Mouse (Mus musculus) heart, embryonic 13.5 days (tissue): ENCODE measurements around the gene Tecpr2. TPM values are rescaled to one million over a fixed set of nuclear protein-coding genes. Genes with fewer than 3 reads are reported as not detected.

Source experiments
- ATAC-seq: fragments of 200-750 bp; cut with Nextera tagmentation; 2 replicates; pipeline ENCODE4 v1.8.0; 2017; ENCODE audit warnings: moderate TSS enrichment; ENCODE audit not compliant: insufficient number of reproducible peaks, low FRiP score, low TSS enrichment; ENCODE audit errors: extremely low read depth
- H3K27ac ChIP-seq: fragments of 300-500 bp; sonication (generic); replicated peaks from 2 replicates; pipeline ENCODE4 v1.5.1; 2015; ENCODE audit warnings: moderate library complexity, mild to moderate bottlenecking, inconsistent platforms
- H3K27me3 ChIP-seq: fragments of 300-500 bp; sonication (generic); replicated peaks from 2 replicates; pipeline ENCODE4 v1.6.1; 2015; ENCODE audit warnings: mild to moderate bottlenecking, inconsistent platforms
- H3K36me3 ChIP-seq: fragments of 300-500 bp; sonication (generic); 2 replicates; pipeline ENCODE4 v1.6.1; 2015; ENCODE audit warnings: mild to moderate bottlenecking, inconsistent platforms
- H3K4me1 ChIP-seq: fragments of 300-500 bp; sonication (generic); 2 replicates; pipeline ENCODE4 v1.6.1; 2015; ENCODE audit warnings: inconsistent platforms
- H3K4me2 ChIP-seq: fragments of 300-500 bp; sonication (generic); 2 replicates; pipeline ENCODE4 v1.6.1; 2015; ENCODE audit warnings: inconsistent platforms, mild to moderate bottlenecking, moderate library complexity
- H3K4me3 ChIP-seq: fragments of 300-500 bp; sonication (generic); 2 replicates; pipeline ENCODE4 v1.5.1; 2015; ENCODE audit warnings: moderate library complexity, mild to moderate bottlenecking, inconsistent platforms
- H3K9ac ChIP-seq: fragments of 300-500 bp; sonication (generic); 2 replicates; pipeline ENCODE4 v1.6.1; 2015; ENCODE audit warnings: inconsistent platforms, mild to moderate bottlenecking, moderate library complexity
- H3K9me3 ChIP-seq: fragments of 300-500 bp; sonication (generic); 2 replicates; pipeline ENCODE4 v1.6.1; 2016; ENCODE audit warnings: inconsistent platforms
- WGBS: fragments of 180-500 bp; shearing (Covaris S2); methylation state at CpG from one replicate; pipeline ENCODE4 v1.1.7; 2015; ENCODE audit warnings: mixed read lengths; 5-methylcytosine and 5-hydroxymethylcytosine counted together
- polyA plus RNA-seq: library from polyadenylated mRNA; unstranded; fragments of >200 nt; fragmentation: Nextera tagmentation; extraction: Ambion mirVana; gene quantifications from 2 replicates; pipeline ENCODE4 v1.2.1, GENCODE M21; 2015

Gene Tecpr2
- polyA plus RNA-seq, 1 experiment from 2014 or later, result 2.9 TPM

DNA sequence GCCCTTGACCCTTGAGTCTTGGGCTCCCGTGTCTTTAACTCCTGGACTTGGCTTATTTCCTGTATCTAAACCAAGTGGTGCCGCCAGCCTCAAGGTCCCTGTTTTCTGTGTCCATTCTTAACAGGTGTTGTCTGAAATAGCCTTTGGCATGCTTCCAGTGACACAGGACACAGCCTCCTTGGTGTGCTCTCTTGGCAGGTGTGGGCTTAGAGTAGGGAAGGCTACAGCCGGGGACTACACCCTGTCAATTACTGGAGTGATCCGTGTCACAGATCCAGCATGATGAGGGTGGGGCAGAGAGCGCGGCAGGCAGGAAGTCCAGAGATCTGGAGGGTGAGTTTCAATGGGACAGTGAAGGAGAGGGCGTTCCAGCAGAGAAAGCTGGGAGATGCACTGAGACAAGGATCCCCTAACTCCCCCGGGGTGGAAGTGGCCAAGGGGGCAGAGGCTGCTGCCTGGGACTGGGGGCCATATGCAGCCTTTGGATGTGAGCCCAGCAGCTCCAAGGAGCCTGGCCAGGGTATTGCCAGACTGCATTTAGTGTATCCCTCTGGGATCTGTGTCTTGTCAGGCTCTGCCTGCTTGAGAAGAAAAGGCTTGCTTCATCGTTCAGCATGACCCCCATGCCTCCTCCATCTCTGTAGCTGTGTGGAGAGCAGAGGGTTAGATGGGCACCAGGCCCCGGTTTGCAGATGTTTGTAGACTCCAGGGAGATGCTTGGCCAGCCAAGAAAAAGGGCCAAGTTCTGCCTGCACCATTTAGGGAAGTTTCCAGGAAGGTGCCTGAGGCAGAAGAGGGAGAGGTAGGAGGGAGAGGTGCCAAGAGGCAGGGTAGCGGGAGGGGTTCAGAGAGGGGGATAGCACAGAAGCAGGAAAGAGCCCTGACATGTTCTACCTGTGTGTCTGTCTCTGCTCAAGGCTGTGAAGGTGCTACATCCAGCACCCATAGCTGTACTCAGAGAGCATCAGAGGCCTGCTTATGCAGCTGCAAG is 119.7 kb downstream of the Tecpr2 start:
- H3K36me3 ChIP-seq, result no peaks in the 10 kb centered on the region
- 36% methylated on average over 11 of the region's 11 CpGs for WGBS
- no peak for ATAC-seq
- H3K27me3 ChIP-seq, result no peaks in the 10 kb centered on the region
- H3K27ac ChIP-seq, result peak overlapping the region; percentile 44
- H3K4me2 ChIP-seq, result no peak overlapping the region
- no peak overlapping the region for H3K4me3 ChIP-seq
- H3K4me1 ChIP-seq, result peaks cover 53% of the 10 kb centered on the region
- H3K9me3 ChIP-seq, result peaks cover 7% of the 10 kb centered on the region
- H3K9ac ChIP-seq, result peak overlapping the region; percentile 59

DNA sequence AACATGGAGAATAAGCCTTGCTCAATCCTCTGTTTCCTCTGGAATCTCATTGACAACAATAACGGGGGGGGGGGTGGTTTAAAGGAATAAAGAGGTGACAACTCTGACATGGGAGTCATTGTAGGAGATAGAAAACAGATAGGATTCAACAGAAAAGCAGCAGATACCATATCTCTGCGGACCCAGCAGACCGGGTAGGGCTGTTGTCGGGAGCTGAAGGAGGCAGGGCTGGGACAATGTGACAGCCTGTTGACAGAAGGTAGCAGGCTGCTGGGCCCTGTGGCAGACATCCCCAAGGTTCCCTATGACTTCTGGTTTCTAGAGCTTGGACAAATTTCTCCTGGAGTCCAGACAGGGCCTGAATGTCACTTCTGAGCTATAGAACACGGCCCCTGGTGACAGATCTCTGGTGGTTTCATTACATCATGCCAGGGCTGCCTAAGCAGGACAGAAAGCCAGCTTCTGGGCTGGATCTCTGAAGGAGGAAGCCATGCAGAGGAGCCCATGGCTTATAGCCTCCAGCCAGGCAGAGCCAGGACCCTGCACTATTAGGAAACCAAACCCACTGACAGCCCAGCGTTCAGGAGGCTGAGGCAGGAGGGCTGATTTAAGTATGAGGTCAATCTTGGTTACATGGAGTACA is 120.7 kb downstream of the Tecpr2 start:
- peak overlapping the region; percentile 59; the same call in 1 of the 2 replicates for H3K9ac ChIP-seq
- H3K27ac ChIP-seq, result peak overlapping the region; percentile 44
- H3K4me3 ChIP-seq, result no peak overlapping the region
- no peaks in the 10 kb centered on the region for H3K36me3 ChIP-seq
- WGBS, result 19% methylated on average over 6 of the region's 6 CpGs
- H3K9me3 ChIP-seq, result peaks cover 7% of the 10 kb centered on the region
- peaks cover 53% of the 10 kb centered on the region for H3K4me1 ChIP-seq
- ATAC-seq, result no peak
- H3K27me3 ChIP-seq, result no peaks in the 10 kb centered on the region
- H3K4me2 ChIP-seq, result no peak overlapping the region

DNA sequence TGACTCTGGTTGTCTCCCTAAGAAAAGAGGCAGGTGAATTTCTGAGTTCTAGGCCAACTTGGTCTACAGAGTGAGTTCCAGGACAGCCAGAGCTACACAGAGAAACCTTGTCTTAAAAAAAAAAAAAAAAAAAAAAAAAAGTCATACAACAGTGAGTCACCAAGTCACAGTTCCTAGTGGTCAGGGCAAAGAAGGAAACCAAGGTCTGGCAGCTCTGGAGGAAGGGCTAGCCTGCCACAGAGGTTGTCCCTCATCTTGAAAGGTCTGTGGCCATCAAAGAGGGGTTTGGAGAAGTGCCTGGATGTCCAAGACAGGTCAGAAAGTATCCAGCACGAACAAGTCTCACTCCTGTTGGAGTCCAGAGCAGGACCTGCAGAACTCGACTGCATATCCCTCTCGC is 127.7 kb downstream of the Tecpr2 start:
- H3K27ac ChIP-seq, result no peak overlapping the region
- no peak overlapping the region for H3K9ac ChIP-seq
- peaks cover 13% of the 10 kb centered on the region for H3K4me1 ChIP-seq
- no peak overlapping the region for H3K4me3 ChIP-seq
- 79% methylated on average over 3 of the region's 3 CpGs for WGBS
- H3K27me3 ChIP-seq, result no peaks in the 10 kb centered on the region
- ATAC-seq, result no peak
- H3K9me3 ChIP-seq, result peaks cover 7% of the 10 kb centered on the region
- H3K36me3 ChIP-seq, result no peaks in the 10 kb centered on the region
- no peak overlapping the region for H3K4me2 ChIP-seq

DNA sequence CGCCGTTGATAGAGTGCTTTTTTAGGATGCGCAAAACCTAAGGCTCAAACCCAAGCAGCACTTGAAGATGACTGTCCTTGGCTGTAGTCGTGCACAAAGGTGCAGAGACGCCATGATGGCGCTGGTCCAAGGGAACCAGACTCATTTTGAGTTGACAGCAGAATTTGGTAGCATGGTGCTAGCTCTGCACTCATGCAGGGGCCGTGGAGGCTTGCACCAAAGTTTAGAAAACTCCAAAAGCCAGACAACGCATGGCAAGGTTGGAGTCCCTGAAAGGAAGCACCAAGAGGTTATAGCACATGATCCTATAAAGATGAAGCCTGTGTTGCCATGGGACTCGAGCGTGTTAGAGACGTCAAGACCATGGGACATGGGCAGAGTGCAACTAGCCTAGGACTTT is 129.0 kb downstream of the Tecpr2 start:
- 89% methylated on average over 11 of the region's 11 CpGs for WGBS
- Histone ChIP-seq H3K4me3 (no peak overlapping the region), H3K4me1 (peaks cover 12% of the 10 kb centered on the region), H3K9me3 (no peaks in the 10 kb centered on the region), H3K27ac (no peak overlapping the region), H3K4me2 (no peak overlapping the region), H3K36me3 (no peaks in the 10 kb centered on the region), H3K9ac (no peak overlapping the region), H3K27me3 (no peaks in the 10 kb centered on the region)
- ATAC-seq, result no peak

DNA sequence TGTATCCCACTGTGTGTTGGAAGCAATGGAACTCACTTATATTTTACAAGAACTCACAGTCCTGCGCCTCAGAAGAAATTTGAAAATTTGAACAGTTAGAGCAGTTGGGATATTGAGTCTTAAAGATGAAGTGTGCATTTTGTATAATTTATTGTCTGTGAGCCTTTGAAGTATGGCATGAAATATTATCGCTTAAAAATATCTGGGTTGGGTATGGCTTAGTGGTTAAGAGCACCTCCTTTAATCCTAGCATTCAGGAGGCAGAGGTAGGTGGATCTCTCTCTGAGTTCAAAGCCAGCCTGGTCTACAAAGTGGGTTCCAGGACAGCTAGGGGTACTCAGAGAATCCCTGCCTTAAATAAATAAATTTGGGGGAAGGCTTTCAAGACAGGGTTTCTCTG is 130.0 kb downstream of the Tecpr2 start:
- no peak for ATAC-seq
- Histone ChIP-seq H3K9ac (no peak overlapping the region), H3K27ac (no peak overlapping the region), H3K9me3 (no peaks in the 10 kb centered on the region), H3K4me1 (peaks cover 12% of the 10 kb centered on the region), H3K27me3 (no peaks in the 10 kb centered on the region), H3K36me3 (no peaks in the 10 kb centered on the region), H3K4me3 (no peak overlapping the region), H3K4me2 (no peak overlapping the region)
- WGBS, result 82% methylated on average over 2 of the region's 2 CpGs

- H3K36me3 ChIP-seq, result no peaks in the 10 kb centered on the region
- ATAC-seq, result no peak
- 19% methylated on average over 1 of the region's 1 CpGs for WGBS
Observed at GRCm38 (mm10) chr12:111021138-111021537, 132.1 kb downstream of the Tecpr2 start.

GRCm38 (mm10) chr12:111021577-111021976 is 132.5 kb downstream of the Tecpr2 start:
- Histone ChIP-seq H3K9ac (no peak overlapping the region), H3K4me3 (no peak overlapping the region), H3K27ac (no peak overlapping the region), H3K27me3 (no peaks in the 10 kb centered on the region), H3K36me3 (no peaks in the 10 kb centered on the region), H3K4me1 (no peaks in the 10 kb centered on the region), H3K9me3 (no peaks in the 10 kb centered on the region), H3K4me2 (no peak overlapping the region)
- ATAC-seq, result no peak
- 56% methylated on average over 3 of the region's 3 CpGs for WGBS

More at GRCm38 (mm10) chr12:111021138-111021537, 132.1 kb downstream of the Tecpr2 start:
- Histone ChIP-seq H3K9me3 (no peaks in the 10 kb centered on the region), H3K4me3 (no peak overlapping the region), H3K27me3 (no peaks in the 10 kb centered on the region), H3K4me1 (peaks cover 4% of the 10 kb centered on the region), H3K4me2 (no peak overlapping the region), H3K9ac (no peak overlapping the region), H3K27ac (no peak overlapping the region)

Other genes starting within 250 kb of the Tecpr2 start
- not detected in 2 replicates for gene 1700001K19Rik, start 206.6 kb upstream of the Tecpr2 start, polyA plus RNA-seq
- gene Hsp90aa1, start 186.5 kb upstream of the Tecpr2 start, polyA plus RNA-seq, result 698 and 779 TPM in 2 replicates
- gene Wdr20, start 151.3 kb upstream of the Tecpr2 start, polyA plus RNA-seq, result 14.3 and 14.5 TPM in 2 replicates
- gene Mok, start 48.3 kb upstream of the Tecpr2 start, polyA plus RNA-seq, result 2.7 and 3.5 TPM in 2 replicates
- 4.1 and 4.3 TPM in 2 replicates for gene Zfp839, start 39.0 kb upstream of the Tecpr2 start, polyA plus RNA-seq
- gene Cinp, start 119 bp upstream of the Tecpr2 start, polyA plus RNA-seq, result 59.8 and 66.2 TPM in 2 replicates
- 13.5 and 13.7 TPM in 2 replicates for gene Ankrd9, start 89.8 kb downstream of the Tecpr2 start, polyA plus RNA-seq
- 5.4 and 6.7 TPM in 2 replicates for gene Rcor1, start 150.1 kb downstream of the Tecpr2 start, polyA plus RNA-seq